Mouse (Mus musculus): ENCODE data around the gene Paf1.

Gene Paf1

GRCm38 (mm10) chr7:28392429-28393271 is at the start of gene Paf1, which contains the start of gene Med29:
Gene Paf1 (plus strand): TSS chr7:28392951.
Gene Med29 (minus strand): TSS chr7:28392708.
- in situ Hi-C loops (cut with MboI), result no loop called here

- in situ Hi-C loops (cut with MboI), result no loop called here
Measured at GRCm38 (mm10) chr7:28344637-28345036, 48.1 kb upstream of the Paf1 start.

- in situ Hi-C loops (cut with MboI), result no loop called here
Measured at GRCm38 (mm10) chr7:28347746-28348145, 45.0 kb upstream of the Paf1 start.

- in situ Hi-C loops (cut with MboI), result no loop called here
Measured at GRCm38 (mm10) chr7:28348601-28349000, 44.1 kb upstream of the Paf1 start.

GRCm38 (mm10) chr7:28350155-28350883 is 42.4 kb upstream of the Paf1 start, which contains the start of gene Rps16:
Gene Rps16 (plus strand): TSS chr7:28350652.
- in situ Hi-C loops (cut with MboI), result no loop called here

GRCm38 (mm10) chr7:28351676-28352191 is 41.0 kb upstream of the Paf1 start:
- in situ Hi-C loops (cut with MboI), result no loop called here

- in situ Hi-C loops (cut with MboI), result no loop called here
Measured at GRCm38 (mm10) chr7:28353267-28353666, 39.5 kb upstream of the Paf1 start.

- in situ Hi-C loops (cut with MboI), result no loop called here
Measured at GRCm38 (mm10) chr7:28354113-28354581, 38.6 kb upstream of the Paf1 start.

- in situ Hi-C loops (cut with MboI), result no loop called here
Measured at GRCm38 (mm10) chr7:28354596-28354995, 38.2 kb upstream of the Paf1 start.

- in situ Hi-C loops (cut with MboI), result no loop called here
Measured at GRCm38 (mm10) chr7:28355221-28355620, 37.5 kb upstream of the Paf1 start.

- in situ Hi-C loops (cut with MboI), result no loop called here
Measured at GRCm38 (mm10) chr7:28356981-28357380, 35.8 kb upstream of the Paf1 start.

GRCm38 (mm10) chr7:28357984-28358383 is 34.8 kb upstream of the Paf1 start:
- in situ Hi-C loops (cut with MboI), result no loop called here

GRCm38 (mm10) chr7:28358431-28358830 is 34.3 kb upstream of the Paf1 start:
- in situ Hi-C loops (cut with MboI), result no loop called here

GRCm38 (mm10) chr7:28359854-28360253 is 32.9 kb upstream of the Paf1 start:
- in situ Hi-C loops (cut with MboI), result no loop called here

GRCm38 (mm10) chr7:28360291-28360690 is 32.5 kb upstream of the Paf1 start:
- in situ Hi-C loops (cut with MboI), result no loop called here

GRCm38 (mm10) chr7:28361647-28362341 is 31.0 kb upstream of the Paf1 start:
- in situ Hi-C loops (cut with MboI), result no loop called here

- in situ Hi-C loops (cut with MboI), result no loop called here
Measured at GRCm38 (mm10) chr7:28362441-28363060, 30.2 kb upstream of the Paf1 start.

GRCm38 (mm10) chr7:28367663-28368275 is 25.0 kb upstream of the Paf1 start:
- in situ Hi-C loops (cut with MboI), result no loop called here

- in situ Hi-C loops (cut with MboI), result no loop called here
Measured at GRCm38 (mm10) chr7:28368276-28368920, 24.4 kb upstream of the Paf1 start.

- in situ Hi-C loops (cut with MboI), result no loop called here
Measured at GRCm38 (mm10) chr7:28370051-28370450, 22.7 kb upstream of the Paf1 start.

Measured in mature B cell (primary cell).